Mouse (Mus musculus): ENCODE data around the gene Pde1b.

The Pde1b gene

DNA sequence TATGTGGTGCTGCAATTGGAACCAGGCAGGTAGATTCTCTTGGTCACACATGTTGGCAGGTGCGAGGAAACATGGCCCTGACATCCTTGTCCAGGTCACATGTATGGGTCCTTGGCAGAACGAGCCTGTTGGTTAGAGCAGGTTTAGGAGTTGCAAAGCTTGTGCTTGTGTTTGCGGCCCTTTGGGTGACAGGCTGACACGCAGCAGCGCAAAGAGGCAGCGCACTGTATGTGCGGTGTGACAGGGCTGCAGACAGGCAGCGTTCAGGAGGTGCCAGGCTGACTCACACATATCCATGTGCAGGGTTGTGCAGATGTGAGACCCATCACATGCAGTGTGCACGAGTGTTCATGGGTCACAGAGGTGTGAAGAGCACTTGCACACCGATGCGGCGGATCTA, 826 bp downstream of the Pde1b start:
- no peak for DNase-seq (ENCODE audit: inconsistent ontology term)

- DNase-seq (ENCODE audit: inconsistent ontology term): no peak
Observed at GRCm38 (mm10) chr15:103509317-103509716, 6.5 kb downstream of the Pde1b start.

DNA sequence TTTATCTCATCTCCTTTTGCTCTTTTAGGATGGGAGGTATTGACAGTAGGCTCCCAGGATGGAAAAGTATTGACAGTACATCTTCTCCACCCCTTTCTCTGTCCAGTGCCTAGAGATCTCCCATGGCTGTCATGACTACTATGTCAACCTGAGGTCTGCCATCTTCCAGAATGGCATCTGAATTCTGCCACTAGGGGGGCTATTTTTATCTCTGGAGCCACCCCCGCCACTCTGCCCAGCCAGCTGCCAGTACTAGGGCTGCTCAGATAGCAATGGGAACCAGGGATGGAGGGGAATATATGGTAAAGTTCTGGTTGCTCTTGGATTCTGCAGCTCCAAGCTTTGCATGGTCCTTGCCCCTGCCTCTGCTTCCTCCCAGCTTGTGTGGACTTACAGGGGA, 8.8 kb downstream of the Pde1b start:
- DNase-seq (ENCODE audit: inconsistent ontology term): no peak

DNA sequence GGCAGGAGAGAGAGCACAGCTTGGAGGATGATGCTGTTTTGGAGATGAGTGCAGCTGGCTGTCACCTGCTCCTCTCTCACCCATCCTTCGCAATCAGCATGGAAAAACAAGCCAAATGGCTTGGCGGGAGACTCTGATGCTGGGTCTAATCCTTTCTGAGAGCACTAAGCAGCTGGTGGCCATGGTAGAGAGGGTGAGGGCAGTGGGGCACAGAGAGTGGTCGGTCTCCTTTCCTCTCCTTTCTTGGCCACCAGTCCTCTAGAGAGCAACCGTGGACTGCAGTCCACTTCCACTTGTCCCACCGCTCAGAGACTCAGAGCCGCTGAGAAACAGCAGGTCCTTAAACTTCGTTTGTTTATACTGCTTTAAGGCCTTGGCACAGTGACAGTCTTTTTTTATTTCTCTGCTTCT, 10.8 kb downstream of the Pde1b start:
- DNase-seq (ENCODE audit: inconsistent ontology term): no peak

- peak; percentile 92 for DNase-seq (ENCODE audit: inconsistent ontology term)
Observed at GRCm38 (mm10) chr15:103514119-103514518, 11.3 kb downstream of the Pde1b start.

GRCm38 (mm10) chr15:103514914-103515313, 12.1 kb downstream of the Pde1b start:
- DNase-seq (ENCODE audit: inconsistent ontology term): peak; percentile 45

- peak; percentile 86 for DNase-seq (ENCODE audit: inconsistent ontology term)
Observed at GRCm38 (mm10) chr15:103518600-103519385, 16.0 kb downstream of the Pde1b start.

DNA sequence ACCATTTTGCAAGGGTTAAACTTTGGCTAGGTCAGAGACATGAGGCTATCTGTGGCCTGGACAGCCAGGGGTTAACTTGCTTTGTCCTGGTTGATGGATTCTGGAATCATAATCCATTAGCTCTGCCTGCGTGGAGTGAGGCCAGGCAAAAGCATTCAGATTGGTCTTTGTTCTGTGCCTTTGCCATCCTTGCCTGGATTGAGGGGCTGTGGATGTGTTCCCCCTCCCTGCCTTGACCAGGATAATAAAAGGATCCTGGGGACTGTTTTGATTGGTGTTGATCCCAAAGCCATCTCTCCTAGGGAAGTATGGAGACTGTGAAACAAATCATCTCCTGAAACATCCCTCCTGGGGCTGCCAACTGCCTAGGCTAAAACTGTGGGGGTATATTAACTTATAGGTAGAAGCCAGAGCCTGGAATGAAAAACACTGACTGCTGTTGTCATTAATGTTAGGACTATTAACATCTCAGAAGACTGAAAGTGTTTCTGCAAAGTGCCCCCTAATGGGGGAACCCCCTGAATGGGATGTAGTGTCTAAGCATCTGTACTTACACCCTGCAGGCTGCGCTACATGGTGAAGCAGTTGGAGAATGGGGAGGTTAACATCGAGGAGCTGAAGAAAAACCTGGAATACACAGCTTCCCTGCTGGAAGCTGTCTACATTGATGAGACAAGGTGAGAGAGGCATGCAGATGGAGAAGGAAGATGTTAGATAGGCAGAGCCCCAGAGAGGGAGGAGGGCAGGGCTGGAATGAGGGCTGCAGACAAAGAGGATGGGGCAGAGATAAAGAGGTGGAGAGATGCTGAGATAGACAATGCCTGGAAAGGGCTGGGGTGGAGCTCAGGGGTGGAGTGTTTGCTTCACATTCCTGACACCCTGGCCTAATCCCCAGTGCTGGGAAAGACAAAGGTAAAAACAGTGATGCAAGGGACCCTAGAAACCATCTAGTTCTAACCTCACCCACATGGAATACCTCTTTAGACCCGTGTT, 16.8 kb downstream of the Pde1b start:
- DNase-seq (ENCODE audit: inconsistent ontology term): no peak

GRCm38 (mm10) chr15:103522458-103523099, 19.7 kb downstream of the Pde1b start:
- DNase-seq (ENCODE audit: inconsistent ontology term): no peak

DNA sequence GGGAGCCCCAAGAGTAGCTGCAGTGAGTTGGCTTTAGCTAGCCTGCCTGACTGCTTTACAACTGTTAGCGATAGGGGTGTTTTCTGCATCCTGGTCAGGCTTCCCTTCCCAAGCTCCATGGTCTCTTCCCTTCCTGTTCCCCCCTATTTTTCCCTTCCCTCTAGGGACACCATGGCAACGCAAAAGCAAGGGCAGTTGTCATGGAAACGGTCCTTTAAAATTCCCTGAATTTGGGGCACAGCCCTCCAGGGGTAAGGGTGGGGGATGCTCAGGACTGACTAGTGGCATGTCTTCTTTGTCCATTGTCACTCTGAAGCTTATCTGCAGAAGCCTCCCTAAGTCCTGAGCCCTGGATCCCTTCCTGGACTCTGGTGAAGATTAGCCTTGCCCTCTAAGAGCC, 20.3 kb downstream of the Pde1b start:
- DNase-seq (ENCODE audit: inconsistent ontology term): no peak

DNA sequence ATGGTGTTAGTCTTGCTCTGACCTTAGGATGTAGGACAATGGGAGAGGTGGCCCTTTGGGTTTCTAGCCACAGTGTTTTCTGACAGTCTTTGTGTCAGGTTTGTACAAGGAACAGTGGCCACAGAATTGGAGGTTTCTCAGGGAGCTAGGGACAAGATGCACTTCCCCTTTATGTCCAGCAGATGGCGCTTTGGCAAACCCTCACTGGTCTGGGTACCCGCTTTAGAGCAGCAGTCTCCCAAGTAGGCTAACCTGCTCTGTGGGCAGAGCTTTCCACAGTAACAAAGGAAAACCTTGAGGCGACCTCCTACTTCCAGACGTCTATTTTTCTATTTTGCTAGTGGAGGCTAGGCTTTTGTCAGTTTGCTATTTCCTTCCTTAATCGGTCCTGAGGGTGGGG, 27.5 kb downstream of the Pde1b start:
- peak; percentile 43 for DNase-seq (ENCODE audit: inconsistent ontology term)

- DNase-seq (ENCODE audit: inconsistent ontology term): no peak
Observed at GRCm38 (mm10) chr15:103534054-103534620, 31.3 kb downstream of the Pde1b start.

DNA sequence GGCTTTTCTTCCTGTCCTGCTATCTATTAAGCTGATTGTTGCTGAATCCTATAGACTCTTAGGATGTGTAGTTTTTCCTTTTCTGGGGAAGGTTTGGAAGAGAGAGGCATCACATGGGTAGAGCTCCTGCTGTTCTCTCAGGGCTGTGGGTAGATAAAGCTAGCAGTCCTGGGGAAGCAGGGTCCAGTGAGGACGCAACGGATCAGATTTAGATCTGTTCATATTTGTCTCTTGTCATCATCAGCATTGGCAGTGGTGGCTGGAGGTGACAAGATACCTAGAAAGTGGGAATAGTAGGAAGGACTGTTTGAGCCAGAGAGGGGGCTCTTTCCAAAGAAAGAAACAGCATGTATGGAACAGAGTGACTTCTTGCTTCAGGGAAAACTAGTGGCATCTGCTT, 32.2 kb downstream of the Pde1b start:
- no peak for DNase-seq (ENCODE audit: inconsistent ontology term)

GRCm38 (mm10) chr15:103535786-103536185, 33.0 kb downstream of the Pde1b start:
- DNase-seq (ENCODE audit: inconsistent ontology term): no peak

DNA sequence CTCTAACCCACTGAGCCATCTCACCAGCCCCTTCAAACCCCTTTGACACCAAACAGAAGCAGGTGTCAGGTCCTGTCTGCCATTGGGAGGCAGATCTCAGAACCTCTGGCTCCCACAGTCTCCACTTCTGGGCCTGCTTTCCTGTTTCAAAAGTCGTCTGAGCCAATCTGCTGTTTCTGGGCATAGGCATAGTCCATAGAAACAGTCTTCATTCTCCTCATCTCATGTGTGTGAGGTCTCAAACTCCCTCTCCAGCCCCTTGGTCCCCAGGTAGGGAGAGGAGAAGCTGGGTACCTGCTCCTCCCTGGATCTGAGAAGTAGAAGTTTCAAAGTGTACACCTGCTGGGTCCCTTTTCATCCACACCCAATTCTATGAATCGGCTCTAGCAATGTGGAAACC, 33.6 kb downstream of the Pde1b start:
- no peak for DNase-seq (ENCODE audit: inconsistent ontology term)

DNA sequence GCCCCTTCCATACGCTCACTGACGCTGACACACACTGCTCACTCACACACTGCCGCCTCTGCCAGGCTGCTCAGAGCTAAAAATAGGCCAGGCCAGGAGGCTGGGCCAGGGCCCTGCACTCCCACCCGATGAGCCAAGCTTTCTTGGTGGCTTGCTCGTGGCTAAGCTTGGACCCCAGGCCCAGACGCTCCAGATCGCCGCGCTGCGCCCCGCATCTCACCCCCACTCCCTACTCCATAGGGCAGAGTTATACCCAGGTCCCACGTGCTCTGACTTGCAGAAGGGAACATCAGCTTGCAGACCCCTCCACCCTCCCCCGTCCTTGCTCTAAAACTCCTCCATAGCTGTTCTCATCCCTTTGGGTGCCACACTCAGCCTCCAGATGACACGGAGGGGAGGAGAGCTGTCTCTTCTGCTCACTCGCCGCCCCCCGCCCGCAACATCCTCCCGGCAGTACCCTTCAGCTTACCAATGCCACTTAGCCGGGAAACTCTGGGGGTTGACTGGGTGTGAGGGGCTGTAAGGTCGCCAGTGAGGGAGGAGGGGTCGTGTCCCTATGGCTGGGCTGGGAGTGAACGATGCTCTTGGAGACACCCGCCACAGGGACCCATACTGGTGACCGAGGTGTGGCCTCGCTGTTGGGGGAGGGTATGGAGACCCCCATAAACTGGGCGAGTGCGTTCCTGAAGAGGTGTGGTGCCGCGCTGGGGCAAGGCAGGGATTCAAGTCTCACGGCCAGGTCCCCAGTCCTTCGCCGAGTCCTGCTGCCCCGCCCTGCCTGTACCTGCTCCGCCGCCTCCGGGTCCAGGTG, 34.4 kb downstream of the Pde1b start:
- peak; percentile 54 for DNase-seq (ENCODE audit: inconsistent ontology term)

DNA sequence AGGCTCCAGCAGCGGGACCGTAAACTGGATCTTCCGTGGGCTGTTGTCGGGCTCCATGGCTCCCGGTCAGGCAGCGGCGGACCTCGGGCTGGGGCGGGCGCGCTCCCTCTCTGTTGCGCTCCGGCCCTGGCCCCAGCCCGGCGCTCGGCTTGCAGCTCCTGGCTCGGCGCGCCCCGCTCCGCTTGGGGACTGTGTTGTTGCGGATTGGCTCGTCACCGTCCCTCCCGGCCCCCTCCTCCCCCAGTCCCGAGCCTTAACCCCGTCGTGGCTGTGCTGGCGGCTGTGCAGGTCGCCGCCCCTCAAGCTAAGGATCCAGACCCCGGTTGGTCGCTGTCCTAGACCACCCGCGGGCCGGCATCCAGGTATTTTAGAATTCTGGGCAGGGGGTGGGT, 35.0 kb downstream of the Pde1b start, which contains the start of gene Ppp1r1a:
Gene Ppp1r1a (minus strand): TSS at position 182 of the 392 bp plus-strand sequence.
- peak; percentile 83 for DNase-seq (ENCODE audit: inconsistent ontology term)

GRCm38 (mm10) chr15:103539259-103539658, 36.4 kb downstream of the Pde1b start:
- DNase-seq (ENCODE audit: inconsistent ontology term): no peak

DNA sequence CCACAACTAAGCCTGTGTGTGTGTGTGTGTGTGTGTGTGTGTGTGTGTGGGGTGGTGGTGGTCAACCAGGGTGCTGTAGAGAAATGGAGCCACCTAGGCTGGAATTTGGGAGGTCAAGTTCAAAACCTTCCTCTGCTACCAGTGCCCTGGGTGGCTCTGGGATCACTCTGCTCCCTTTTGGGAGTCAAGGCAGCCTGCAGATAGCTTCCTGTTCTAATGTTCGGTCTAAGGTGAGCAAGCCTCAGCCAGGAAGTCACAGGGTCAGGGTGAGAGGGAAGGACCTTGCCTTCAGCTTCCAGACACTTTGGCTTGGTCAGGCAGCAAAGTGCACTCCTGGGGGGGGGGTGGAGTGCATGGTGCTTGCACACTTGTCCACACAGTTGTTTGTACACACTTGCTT, 37.8 kb downstream of the Pde1b start:
- no peak for DNase-seq (ENCODE audit: inconsistent ontology term)

GRCm38 (mm10) chr15:103542526-103542925, 39.7 kb downstream of the Pde1b start:
- no peak for DNase-seq (ENCODE audit: inconsistent ontology term)

GRCm38 (mm10) chr15:103547983-103548382, 45.1 kb downstream of the Pde1b start:
- no peak for DNase-seq (ENCODE audit: inconsistent ontology term)
